Mouse (Mus musculus) 3T3-L1 (cell line): ENCODE results near the gene Snai3.

Source experiments
- DNase-seq: peaks from one replicate; pipeline ENCODE4 v3.0.0-alpha.2; 2015; ENCODE audit warnings: low read depth, low spot score

The Snai3 gene

DNA sequence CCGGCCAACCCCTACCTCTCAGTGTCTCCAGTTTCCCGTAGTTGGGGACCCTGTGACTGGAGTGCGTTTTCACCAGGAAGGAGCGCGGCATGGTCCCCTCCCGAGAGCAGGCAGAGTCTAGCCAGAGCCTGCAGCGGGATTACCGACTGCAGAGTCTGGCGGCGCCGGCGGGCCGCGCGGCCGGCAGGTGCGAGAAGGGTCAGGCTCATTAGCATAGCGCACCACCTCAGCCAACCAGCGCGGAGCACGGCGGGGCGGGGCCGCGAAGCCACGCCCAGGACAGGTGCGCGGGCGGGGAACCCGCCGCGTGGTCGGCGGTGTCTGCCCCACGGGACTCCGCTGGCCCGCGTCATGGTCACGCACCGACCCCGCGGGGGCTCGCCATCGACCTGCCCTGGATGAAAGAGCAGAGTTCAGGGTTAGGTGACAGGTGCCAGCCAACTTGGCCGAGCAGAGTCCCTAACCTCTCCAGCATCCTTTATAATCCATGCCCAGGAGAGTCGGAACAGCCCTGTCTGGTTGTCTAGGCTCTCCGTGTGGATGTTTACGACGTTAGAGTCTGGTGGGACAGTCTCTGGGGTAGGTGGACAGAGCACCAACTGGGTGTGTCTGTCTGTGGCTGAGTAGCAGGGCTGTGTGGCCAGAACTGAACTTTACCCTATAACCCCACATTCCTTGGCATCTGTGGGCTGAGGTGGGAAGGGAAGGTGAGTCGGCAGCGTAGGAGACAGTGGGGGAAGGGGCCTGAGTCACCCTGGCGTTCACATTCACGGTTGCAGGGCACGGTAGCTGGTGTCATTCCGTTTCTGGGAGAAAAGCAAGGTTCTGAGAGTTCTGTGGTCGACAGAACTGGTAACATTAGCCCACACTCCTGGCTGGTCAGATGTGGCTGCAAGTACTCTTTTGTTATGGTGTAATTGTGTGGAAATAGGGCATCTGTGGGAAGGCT is at the start of gene Snai3:
Gene Snai3, minus strand, starts transcription at position 210 of the 949 bp plus-strand sequence.
- DNase-seq: peak; percentile 78

DNA sequence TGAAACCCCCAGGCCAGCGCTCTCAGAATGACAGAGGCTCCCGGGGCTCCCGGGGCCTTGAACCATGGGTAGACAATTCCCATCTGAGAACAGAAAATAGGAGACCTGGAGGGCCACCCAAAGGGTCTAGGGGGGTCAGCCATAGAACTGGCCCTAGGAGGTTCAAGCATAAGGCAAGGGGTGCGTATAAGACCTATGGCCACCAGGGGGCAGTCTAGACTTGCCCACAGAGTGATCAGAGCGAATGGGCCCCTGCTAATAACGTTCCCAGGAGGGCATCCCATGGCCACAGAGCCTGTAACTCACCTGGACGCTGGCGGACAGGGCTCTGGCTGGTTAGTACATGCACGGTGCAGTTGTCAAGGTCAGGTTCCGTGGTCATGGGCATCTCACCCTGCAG is 40.3 kb upstream of the Snai3 start:
- peak; percentile 88 for DNase-seq

DNA sequence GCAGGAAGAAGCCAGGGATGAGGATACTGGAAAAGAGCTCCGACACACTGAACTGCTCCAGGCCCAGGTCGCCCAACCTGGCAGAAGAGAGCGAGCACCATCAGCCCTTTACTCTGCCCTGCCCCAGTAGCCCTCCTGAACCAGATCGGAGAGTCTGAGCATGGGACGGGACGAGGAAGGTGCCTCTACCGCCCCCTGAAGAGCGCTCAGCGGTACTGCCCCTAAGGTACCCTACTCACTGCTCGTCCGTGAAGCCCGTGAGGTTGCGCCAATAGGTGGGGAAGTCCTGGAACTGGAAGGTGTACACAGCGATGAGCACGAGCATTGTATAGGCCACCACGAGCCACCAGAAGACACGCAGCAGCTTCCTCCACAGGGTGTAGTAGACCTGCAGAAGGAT is 37.4 kb upstream of the Snai3 start:
- no peak for DNase-seq

DNA sequence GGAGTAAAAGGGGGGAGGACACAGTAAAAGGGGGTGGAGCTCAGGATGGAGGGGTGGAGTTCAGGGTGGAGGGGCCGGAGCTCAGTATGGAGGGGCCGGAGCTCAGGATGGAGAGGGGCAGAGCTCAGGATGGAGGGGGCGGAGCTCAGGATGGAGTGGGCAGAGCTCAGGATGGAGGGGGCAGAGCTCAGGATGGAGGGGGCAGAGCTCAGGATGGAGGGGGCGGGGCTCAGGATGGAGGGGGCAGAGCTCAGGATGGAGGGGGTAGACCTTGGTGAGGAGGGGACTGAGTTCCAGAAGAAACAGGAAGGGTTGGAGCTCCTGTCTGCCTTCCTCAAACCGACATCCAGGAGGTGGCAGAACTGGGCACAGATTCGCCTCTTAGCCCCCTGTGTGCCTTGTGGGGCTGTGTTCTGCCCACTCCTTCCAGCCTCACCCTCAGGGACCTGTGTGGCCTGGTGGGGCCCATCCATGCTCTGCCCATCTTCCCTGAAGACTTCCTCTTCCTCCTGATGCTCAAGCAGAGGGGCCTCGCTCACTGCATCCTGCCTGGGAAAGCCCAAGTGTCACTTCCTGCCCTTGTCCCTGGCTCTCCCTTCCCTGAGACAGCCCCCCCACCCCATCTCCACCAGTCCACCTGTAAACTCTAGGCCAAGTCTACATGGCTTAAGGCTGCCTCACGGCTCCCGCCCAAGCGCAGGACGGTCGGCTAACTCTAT is 36.6 kb upstream of the Snai3 start:
- DNase-seq: no peak

DNA sequence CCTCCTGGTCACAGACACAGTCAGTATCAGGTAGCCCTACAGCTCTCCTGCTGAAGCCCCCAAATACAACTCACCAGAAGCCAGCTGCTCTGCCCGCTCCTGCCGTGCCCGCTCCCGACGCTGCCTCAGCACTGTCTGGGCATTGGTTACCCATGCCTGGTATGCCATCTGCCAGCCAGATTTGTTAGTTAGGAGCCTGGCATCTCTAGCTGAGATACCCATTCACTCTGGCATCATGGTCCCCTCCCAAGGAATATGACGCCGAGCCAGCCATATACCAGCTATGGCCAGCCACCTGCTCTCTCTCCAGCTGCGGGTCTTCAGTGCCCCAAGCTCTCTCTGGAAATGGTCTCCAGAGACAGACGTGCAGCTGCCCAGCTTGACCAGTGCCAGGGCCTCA is 27.9 kb upstream of the Snai3 start:
- DNase-seq: no peak

- no peak for DNase-seq
These were observed 24.3 kb upstream of the Snai3 start for GRCm38 (mm10) chr8:122484831-122485230.

GRCm38 (mm10) chr8:122483877-122484276 is 23.3 kb upstream of the Snai3 start:
- peak; percentile 25 for DNase-seq

DNA sequence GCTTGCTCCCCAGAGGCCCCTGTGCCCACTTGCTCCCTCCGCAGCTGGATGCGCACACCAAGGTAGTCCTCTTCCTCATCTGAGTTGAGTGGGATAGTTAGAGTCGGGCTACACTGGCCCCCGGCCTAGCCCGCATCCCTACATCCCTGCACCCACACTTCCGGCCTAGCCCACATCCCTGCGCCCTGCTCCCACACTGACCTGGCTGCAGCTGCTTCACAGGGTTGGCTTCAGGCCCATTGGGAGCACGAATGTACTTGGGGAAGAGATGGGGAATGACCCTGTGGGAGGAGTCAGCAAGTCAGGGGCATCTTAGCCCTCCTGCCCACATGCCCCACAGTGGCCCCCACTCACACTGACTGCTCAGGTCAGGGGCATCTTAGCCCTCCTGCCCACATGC is 21.9 kb upstream of the Snai3 start:
- DNase-seq: no peak

- peak; percentile 77 for DNase-seq
These were observed 15.2 kb upstream of the Snai3 start, which contains the start of the genes Rnf166 and Ctu2 for GRCm38 (mm10) chr8:122475580-122476320. Gene Rnf166, minus strand, starts transcription at chr8:122476064. Gene Ctu2, plus strand, starts transcription at chr8:122476143.

GRCm38 (mm10) chr8:122474951-122475560 is 14.5 kb upstream of the Snai3 start:
- peak; percentile 70 for DNase-seq

DNA sequence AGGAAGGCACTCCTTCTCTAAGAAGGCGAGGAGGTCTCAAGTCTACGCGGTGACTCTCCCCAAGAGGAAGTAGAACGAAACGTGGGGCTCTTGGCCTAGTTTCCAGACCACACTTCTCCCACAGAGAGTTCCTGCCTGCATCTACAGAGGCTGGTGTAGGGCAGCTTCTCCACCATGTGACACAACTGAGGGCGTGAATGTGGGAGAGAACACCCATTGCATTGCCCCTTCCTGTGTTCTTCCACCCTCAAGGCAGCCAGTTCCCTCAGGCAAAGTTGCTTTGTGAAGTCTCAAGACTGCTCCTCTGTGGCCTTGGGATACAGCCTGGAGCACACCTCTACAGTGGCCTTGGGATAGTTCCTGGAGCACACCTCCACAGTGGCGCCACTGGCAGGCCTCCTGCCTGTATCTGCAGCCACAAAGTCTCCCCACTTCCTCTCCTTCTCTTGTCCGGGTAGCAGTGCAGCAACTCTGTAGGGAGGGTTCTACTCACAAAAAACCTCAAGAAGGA is 13.4 kb upstream of the Snai3 start:
- no peak for DNase-seq

GRCm38 (mm10) chr8:122470691-122471090 is 10.2 kb upstream of the Snai3 start:
- DNase-seq: no peak

- DNase-seq: no peak
These were observed 9.4 kb upstream of the Snai3 start for GRCm38 (mm10) chr8:122469965-122470364.

- no peak for DNase-seq
These were observed 8.9 kb upstream of the Snai3 start for GRCm38 (mm10) chr8:122469407-122469806.

DNA sequence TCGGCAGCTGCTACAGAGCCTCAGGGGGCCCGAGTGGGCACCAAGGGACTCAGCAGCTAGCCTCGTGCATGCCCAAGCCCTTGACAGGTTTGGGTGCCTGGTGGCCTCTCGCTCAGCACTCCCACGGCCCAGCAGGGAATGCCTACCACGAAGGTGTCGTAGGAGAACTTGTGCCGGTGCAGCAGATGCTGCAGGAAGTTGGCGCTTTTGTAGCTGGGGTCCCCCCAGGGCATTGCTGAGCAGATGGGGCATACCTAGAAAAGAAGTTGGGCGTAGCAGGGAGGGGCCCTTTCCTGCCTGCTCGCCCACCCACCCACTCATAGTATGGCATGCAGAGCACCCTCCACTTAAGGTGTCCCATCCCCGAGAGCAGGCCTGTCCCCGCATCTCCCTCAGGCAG is 7.3 kb upstream of the Snai3 start:
- DNase-seq: no peak

- no peak for DNase-seq
These were observed 4.5 kb upstream of the Snai3 start for GRCm38 (mm10) chr8:122464985-122465384.

DNA sequence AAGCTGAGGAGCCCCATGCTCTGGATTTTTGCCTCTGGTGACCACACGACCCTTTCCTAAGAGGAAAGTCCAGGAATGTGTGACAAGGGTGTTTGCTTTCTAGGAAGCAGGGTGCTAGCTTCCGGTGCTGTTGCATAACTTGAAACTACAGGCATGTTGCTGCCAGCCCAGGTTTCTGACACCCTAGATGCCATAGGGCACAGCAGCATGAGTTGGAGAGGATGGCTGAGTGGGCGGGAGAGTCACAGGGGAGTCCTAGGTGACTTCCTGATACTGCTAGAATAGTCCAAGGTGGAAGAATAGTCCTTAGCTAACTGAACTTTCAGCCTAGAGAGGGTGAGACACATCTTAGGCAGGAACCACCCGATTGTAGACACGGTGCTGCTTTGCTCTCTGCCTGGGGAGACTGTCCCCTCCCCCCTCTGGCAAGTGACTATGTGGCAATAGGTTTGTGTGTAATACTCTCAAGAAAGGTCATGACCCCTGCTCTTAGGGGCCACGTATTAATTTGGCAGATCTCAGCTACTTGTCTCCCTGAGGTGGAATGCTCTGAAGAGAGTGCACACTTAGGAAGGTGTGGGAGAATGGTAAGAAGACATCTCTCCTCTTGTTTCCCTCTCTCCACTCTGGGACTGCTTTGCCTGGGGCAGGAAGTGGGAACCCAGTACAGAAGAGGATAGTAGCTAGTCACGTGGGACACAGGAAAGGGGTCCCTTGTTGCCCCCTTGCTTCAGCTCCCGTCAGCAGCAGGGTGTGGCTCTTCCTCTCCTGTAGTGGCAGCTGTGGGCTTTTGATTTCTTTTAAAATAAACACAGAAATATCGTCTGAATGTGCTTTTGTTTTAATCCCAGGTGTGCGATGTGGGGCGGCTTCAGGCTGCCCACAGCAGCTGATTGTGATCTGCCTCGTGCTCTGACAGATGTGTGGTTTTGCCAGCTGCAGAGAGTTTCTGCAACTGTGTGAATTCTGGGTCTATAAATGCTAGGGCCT is 3.4 kb upstream of the Snai3 start:
- no peak for DNase-seq

DNA sequence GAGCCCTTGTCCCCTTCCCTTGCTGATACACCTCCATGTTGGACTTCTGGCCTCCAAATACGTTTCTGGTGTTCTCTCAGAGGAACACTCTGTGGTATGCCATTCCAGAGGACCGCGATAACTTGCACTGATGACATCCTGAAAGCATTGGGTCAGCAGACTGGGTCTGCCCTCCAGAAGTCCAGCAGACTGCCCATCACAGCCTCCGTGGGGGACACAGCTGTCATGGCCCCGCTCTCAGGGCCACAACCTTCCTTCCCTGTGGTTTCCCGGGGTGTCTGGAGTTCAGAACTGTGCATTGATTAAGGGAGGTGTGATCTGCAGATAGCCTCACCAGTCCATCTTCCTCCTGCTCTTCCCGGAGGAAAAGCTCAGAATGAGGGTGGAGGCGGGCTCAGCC is 2.0 kb upstream of the Snai3 start:
- DNase-seq: peak; percentile 20

- DNase-seq: peak; percentile 87
These were observed 1.1 kb upstream of the Snai3 start for GRCm38 (mm10) chr8:122461473-122462148.
